Mouse (Mus musculus) left cerebral cortex, adult 18-20 months (tissue): ENCODE data around the gene Clec18a. TPM values are rescaled to one million over a fixed set of nuclear protein-coding genes. Genes with fewer than 3 reads are reported as not detected.
"Not testable (repeated sequence)": the region's sequence is repeated elsewhere in the genome, so short reads cannot be mapped to it uniquely, and the experiment has no call there.

ENCODE experiments used
- DNase-seq, 2 experiments: peaks; one replicate each; pipeline ENCODE4 v3.0.0; 2021 to 2022; ENCODE audit warnings: low spot score in 2 of 2, mixed read lengths in 1 of 2
- total RNA-seq, 2 experiments: library from RNA; stranded (reverse); gene quantifications; 2 replicates each; pipeline ENCODE4 v1.2.3; 2021

The Clec18a gene
- total RNA-seq, 2 experiments from 2014 or later: 3.6 to 5.5 TPM

GRCm38 (mm10) chr8:111056691-111057293 is 35.4 kb downstream of the Clec18a start:
- peak; percentile 33 to 34 for DNase-seq

- peak; percentile 89 to 96 for DNase-seq
Measured at GRCm38 (mm10) chr8:111056158-111056663, 36.0 kb downstream of the Clec18a start, which contains the start of gene Exosc6. Gene Exosc6, plus strand, starts transcription at chr8:111056339.

- DNase-seq: no peak
Measured at GRCm38 (mm10) chr8:111055661-111056060, 36.6 kb downstream of the Clec18a start.

GRCm38 (mm10) chr8:111055031-111055634 is 37.1 kb downstream of the Clec18a start:
- no peak for DNase-seq

- no peak for DNase-seq
Measured at GRCm38 (mm10) chr8:111053827-111054518, 38.3 kb downstream of the Clec18a start.

GRCm38 (mm10) chr8:111049106-111049505 is 43.1 kb downstream of the Clec18a start:
- no peak for DNase-seq

- no peak for DNase-seq
Measured at GRCm38 (mm10) chr8:111048694-111049093, 43.5 kb downstream of the Clec18a start.

- no peak for DNase-seq
Measured at GRCm38 (mm10) chr8:111044003-111044734, 48.1 kb downstream of the Clec18a start.

- DNase-seq: no peak
Measured at GRCm38 (mm10) chr8:111042546-111042945, 49.7 kb downstream of the Clec18a start.

- no peak for DNase-seq
Measured at GRCm38 (mm10) chr8:111036591-111036990, 55.6 kb downstream of the Clec18a start.

GRCm38 (mm10) chr8:111034276-111034675 is 58.0 kb downstream of the Clec18a start:
- no peak for DNase-seq

GRCm38 (mm10) chr8:111033482-111034215 is 58.6 kb downstream of the Clec18a start:
- DNase-seq: peak; percentile 98 to 99

- DNase-seq: no peak
Measured at GRCm38 (mm10) chr8:111032916-111033315, 59.3 kb downstream of the Clec18a start, which contains the start of gene Aars. Gene Aars, plus strand, starts transcription at chr8:111033144.

- DNase-seq: no peak
Measured at GRCm38 (mm10) chr8:111031572-111031971, 60.7 kb downstream of the Clec18a start, which contains the start of gene Ddx19b. Gene Ddx19b, minus strand, starts transcription at chr8:111031751.

GRCm38 (mm10) chr8:111030045-111030444 is 62.2 kb downstream of the Clec18a start:
- DNase-seq: no peak

- no peak for DNase-seq
Measured at GRCm38 (mm10) chr8:111029589-111029988, 62.6 kb downstream of the Clec18a start.

- peak; percentile 91 to 95 for DNase-seq
Measured at GRCm38 (mm10) chr8:111027391-111027937, 64.8 kb downstream of the Clec18a start.

GRCm38 (mm10) chr8:111026609-111027008 is 65.6 kb downstream of the Clec18a start:
- not testable (repeated sequence) for DNase-seq

GRCm38 (mm10) chr8:111010230-111010991 is 81.8 kb downstream of the Clec18a start:
- DNase-seq: not testable (repeated sequence)
